Mouse (Mus musculus) testis, adult 2 months (tissue): ENCODE data around the gene Lgals4.

Experiments
- CTCF ChIP-seq: fragments of 200-500 bp; IDR thresholded peaks from 2 replicates; pipeline ENCODE4 v1.5.1; 2012; ENCODE audit warnings: low read depth, mild to moderate bottlenecking, inconsistent platforms, low read length, moderate library complexity; ENCODE audit not compliant: control insufficient read depth, insufficient read depth, insufficient replicate concordance
- POLR2A ChIP-seq: fragments of 200-500 bp; IDR thresholded peaks from 2 replicates; pipeline ENCODE4 v1.6.1; 2012; ENCODE audit warnings: low read depth, mild to moderate bottlenecking, inconsistent platforms, low read length, moderate library complexity; ENCODE audit not compliant: control insufficient read depth

- no peak for TF ChIP-seq CTCF
- TF ChIP-seq POLR2A = no peak
Measured at GRCm38 (mm10) chr7:28833723-28834347, at the start of gene Lgals4.
